Mouse (Mus musculus): Measurements from ENCODE around the gene Trip10.

The Trip10 gene

GRCm38 (mm10) chr17:57233038-57233437 is 16.2 kb upstream of the Trip10 start:
- in situ Hi-C loops (cut with MseI, MboI), result no loop called here

- in situ Hi-C loops (cut with MseI, MboI), result no loop called here
These were observed 14.9 kb upstream of the Trip10 start for GRCm38 (mm10) chr17:57234254-57234928.

GRCm38 (mm10) chr17:57235803-57236202 is 13.5 kb upstream of the Trip10 start:
- in situ Hi-C loops (cut with MseI, MboI), result no loop called here

GRCm38 (mm10) chr17:57237181-57237580 is 12.1 kb upstream of the Trip10 start:
- in situ Hi-C loops (cut with MseI, MboI), result no loop called here

- in situ Hi-C loops (cut with MseI, MboI), result no loop called here
These were observed 5.4 kb upstream of the Trip10 start for GRCm38 (mm10) chr17:57243650-57244370.

- in situ Hi-C loops (cut with MseI, MboI), result no loop called here
These were observed 3.8 kb upstream of the Trip10 start for GRCm38 (mm10) chr17:57245311-57245929.

- in situ Hi-C loops (cut with MseI, MboI), result no loop called here
These were observed 2.4 kb upstream of the Trip10 start for GRCm38 (mm10) chr17:57246663-57247392.

- in situ Hi-C loops (cut with MseI, MboI), result no loop called here
These were observed 1.7 kb upstream of the Trip10 start for GRCm38 (mm10) chr17:57247393-57248200.

- in situ Hi-C loops (cut with MseI, MboI), result no loop called here
These were observed 1.0 kb upstream of the Trip10 start, which contains the start of gene Gpr108 for GRCm38 (mm10) chr17:57248201-57248699. Gene Gpr108, minus strand, starts transcription at chr17:57248446.

- in situ Hi-C loops (cut with MseI, MboI), result no loop called here
These were observed 484 bp upstream of the Trip10 start for GRCm38 (mm10) chr17:57248771-57249170.

- in situ Hi-C loops (cut with MseI, MboI), result no loop called here
These were observed 1.4 kb downstream of the Trip10 start for GRCm38 (mm10) chr17:57250461-57251160.

- in situ Hi-C loops (cut with MseI, MboI), result no loop called here
These were observed 2.2 kb downstream of the Trip10 start for GRCm38 (mm10) chr17:57251431-57251830.

- in situ Hi-C loops (cut with MseI, MboI), result no loop called here
These were observed 4.1 kb downstream of the Trip10 start for GRCm38 (mm10) chr17:57253306-57253705.

- in situ Hi-C loops (cut with MseI, MboI), result no loop called here
These were observed 6.1 kb downstream of the Trip10 start for GRCm38 (mm10) chr17:57255354-57255753.

- in situ Hi-C loops (cut with MseI, MboI), result no loop called here
These were observed 7.7 kb downstream of the Trip10 start for GRCm38 (mm10) chr17:57256921-57257485.

- in situ Hi-C loops (cut with MseI, MboI), result no loop called here
These were observed 8.9 kb downstream of the Trip10 start for GRCm38 (mm10) chr17:57258191-57258590.

GRCm38 (mm10) chr17:57259742-57260141 is 10.5 kb downstream of the Trip10 start:
- in situ Hi-C loops (cut with MseI, MboI), result no loop called here

- in situ Hi-C loops (cut with MseI, MboI), result no loop called here
These were observed 11.1 kb downstream of the Trip10 start for GRCm38 (mm10) chr17:57260351-57260750.

GRCm38 (mm10) chr17:57261286-57261685 is 12.0 kb downstream of the Trip10 start:
- in situ Hi-C loops (cut with MseI, MboI), result no loop called here

- in situ Hi-C loops (cut with MseI, MboI), result no loop called here
These were observed 12.5 kb downstream of the Trip10 start for GRCm38 (mm10) chr17:57261796-57262195.

All from mouse trophoblast stem cell (cell line).